Mouse (Mus musculus) bone marrow macrophage, adult 2 months (primary cell): ENCODE data around the gene Gm20388. TPM values are rescaled to one million over a fixed set of nuclear protein-coding genes. Genes with fewer than 3 reads are reported as not detected.

Source experiments
- H3K27ac ChIP-seq: 2 replicates; pipeline ENCODE4 v1.5.1; 2012; ENCODE audit warnings: low read depth, low read length; ENCODE audit not compliant: insufficient read depth
- H3K4me1 ChIP-seq: 2 replicates; pipeline ENCODE4 v1.6.1; 2012; ENCODE audit warnings: low read length; ENCODE audit not compliant: control insufficient read depth, insufficient read depth
- H3K4me3 ChIP-seq: 2 replicates; pipeline ENCODE4 v1.5.1; 2012; ENCODE audit warnings: mild to moderate bottlenecking, low read length, moderate library complexity; ENCODE audit not compliant: insufficient read depth
- CTCF ChIP-seq: IDR thresholded peaks from 2 replicates; pipeline ENCODE4 v1.5.1; 2012; ENCODE audit warnings: low read depth, mild to moderate bottlenecking, low read length, moderate library complexity
- POLR2A ChIP-seq: IDR thresholded peaks from 2 replicates; pipeline ENCODE4 v1.6.1; 2012; ENCODE audit warnings: mild to moderate bottlenecking, low read depth, low read length, borderline replicate concordance
- polyA plus RNA-seq: library from polyadenylated mRNA; stranded (reverse); fragments of >200 nt; gene quantifications from 2 replicates; pipeline ENCODE4 v1.2.4, GENCODE M21; 2012; ENCODE audit not compliant: missing spikeins, insufficient read depth, insufficient read length

The Gm20388 gene
- polyA plus RNA-seq, 1 experiment: 32.7 TPM

DNA sequence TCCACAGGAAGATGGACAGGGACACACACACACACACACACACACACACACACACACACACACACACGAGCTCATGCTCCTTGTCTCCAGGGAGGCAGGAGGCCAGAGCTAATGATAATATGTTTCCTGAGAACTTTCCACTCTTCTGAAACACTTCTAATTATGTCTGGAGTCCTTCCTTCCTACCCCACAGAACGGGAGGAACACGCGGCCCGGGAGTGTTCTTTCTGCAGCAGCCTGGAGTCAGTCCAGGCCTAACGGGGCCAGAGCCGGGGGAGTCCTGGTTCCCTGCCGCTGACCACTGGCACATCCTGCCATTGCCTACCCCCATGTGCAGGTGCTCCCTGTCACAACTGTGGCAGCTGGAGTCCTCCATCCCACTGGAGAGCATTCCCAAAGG is 1421.8 kb downstream of the Gm20388 start:
- no peak overlapping the region for H3K4me3 ChIP-seq
- no peak for TF ChIP-seq CTCF
- no peak for TF ChIP-seq POLR2A

DNA sequence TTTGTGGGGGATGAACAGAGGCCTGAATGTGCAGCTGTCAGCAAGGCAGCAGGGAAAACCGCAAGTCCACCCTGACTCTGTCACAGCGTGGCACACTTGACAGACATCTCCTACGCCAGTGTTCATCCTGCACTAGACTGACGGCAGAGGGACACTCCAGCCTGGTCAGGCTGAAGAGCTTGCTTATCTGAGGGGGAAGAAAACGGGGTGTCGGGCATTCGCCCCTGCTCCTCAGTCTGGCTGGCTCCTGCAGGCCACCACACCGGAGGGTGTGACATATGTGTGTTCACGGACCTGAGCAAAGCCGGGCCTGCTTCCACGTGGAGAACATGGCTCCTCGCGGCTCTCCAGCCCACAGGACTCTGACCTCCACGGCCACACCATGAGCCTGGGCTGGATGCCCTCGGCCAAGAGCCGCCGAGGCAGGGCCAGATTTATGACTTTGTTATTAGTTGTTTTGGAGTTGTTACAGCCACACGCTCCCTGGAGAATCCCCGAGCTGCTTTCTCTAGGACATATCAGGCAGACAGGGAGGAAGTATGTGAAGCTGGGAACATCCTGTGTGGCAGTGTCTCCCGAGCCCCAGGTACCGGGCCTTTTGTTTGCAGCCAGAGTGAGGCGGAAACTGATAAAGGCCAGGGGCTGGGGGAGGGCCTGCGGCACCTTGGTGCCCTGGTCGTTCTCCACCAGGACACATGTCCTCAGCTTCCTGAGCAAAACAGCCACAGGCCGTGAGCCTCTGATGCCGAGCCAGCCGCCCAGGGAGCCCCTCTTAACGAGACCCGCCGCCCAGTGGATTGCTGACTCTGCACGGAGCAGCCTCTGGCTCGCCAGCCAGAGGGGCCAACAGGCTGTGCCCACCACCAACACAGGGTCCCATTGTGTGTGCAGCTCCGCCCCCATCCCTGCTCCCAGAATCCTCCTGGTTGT is 1424.1 kb downstream of the Gm20388 start:
- H3K4me3 ChIP-seq: no peak overlapping the region
- TF ChIP-seq POLR2A (no peak), CTCF (no peak)

More for the DNA sequence above, 1421.8 kb downstream of the Gm20388 start:
- Histone ChIP-seq H3K27ac (no peak overlapping the region), H3K4me1 (no peaks in the 10 kb centered on the region)

DNA sequence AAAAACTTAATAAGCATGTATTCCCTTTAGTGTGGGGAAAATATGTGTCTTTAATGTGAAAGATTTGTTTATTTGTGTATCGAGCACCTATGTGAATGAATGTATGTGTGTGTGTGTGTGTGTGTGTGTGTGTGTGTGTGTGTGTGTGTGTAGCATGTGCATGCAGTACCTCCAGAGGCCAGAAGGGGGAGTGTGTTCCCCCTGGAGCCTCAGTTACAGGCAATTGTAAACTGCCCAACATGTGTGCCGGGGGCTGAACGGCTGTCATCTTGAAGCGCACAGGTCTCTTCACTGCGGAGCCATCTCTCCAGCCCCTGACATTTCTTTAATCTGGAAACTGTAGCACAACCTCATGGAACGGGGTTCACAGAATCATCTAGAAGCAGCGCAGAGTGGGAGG is 1425.0 kb downstream of the Gm20388 start:
- Histone ChIP-seq H3K4me3 (no peak overlapping the region), H3K27ac (no peak overlapping the region), H3K4me1 (no peaks in the 10 kb centered on the region)
- TF ChIP-seq POLR2A: no peak
- TF ChIP-seq CTCF: no peak

More for the DNA sequence above, 1424.1 kb downstream of the Gm20388 start:
- H3K4me1 ChIP-seq: no peaks in the 10 kb centered on the region
- H3K27ac ChIP-seq: no peak overlapping the region

DNA sequence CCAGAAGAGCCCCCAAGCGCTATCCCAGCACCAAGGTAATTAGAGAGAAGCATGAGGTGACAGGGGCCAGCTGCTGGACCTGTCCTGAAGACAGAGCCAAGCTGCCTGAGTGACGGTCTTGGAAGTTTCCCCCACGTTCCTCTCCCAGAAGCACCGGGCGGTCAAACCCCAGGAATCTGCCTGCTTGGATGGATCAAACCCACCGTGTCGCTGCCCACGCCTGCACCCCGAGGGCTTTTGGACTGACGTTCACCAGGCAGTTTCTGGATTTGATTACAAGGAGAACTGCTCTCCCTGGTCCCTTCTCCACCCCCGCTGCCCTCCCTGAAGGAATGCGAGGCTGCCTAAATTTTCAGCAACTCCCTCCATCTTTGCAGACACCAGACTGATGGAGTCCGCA is 1432.3 kb downstream of the Gm20388 start:
- no peak overlapping the region for H3K4me3 ChIP-seq
- TF ChIP-seq POLR2A (no peak), CTCF (no peak)
- no peak overlapping the region for H3K27ac ChIP-seq
- H3K4me1 ChIP-seq: no peaks in the 10 kb centered on the region

DNA sequence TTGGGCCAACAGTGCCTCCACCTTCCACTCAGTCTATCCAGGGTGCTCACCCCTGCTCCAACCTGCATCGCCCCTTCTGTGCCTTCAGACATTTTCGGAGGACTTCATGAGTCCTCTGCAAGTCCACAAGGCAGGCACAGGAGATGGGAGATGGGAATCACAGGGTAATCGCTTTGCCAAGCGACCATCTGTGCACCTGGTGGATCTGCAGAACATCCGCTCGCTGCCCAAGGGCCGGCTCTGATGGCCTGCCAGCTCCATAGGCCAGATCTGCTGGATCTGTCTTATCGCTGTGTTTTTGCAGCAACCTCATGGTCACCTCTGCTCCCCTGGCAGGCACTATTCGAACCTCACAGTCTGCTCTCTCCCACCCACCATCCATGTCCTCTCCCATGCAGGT is 1433.8 kb downstream of the Gm20388 start:
- Histone ChIP-seq H3K4me3 (no peak overlapping the region), H3K27ac (no peak overlapping the region), H3K4me1 (no peaks in the 10 kb centered on the region)
- TF ChIP-seq CTCF (no peak), POLR2A (no peak)

DNA sequence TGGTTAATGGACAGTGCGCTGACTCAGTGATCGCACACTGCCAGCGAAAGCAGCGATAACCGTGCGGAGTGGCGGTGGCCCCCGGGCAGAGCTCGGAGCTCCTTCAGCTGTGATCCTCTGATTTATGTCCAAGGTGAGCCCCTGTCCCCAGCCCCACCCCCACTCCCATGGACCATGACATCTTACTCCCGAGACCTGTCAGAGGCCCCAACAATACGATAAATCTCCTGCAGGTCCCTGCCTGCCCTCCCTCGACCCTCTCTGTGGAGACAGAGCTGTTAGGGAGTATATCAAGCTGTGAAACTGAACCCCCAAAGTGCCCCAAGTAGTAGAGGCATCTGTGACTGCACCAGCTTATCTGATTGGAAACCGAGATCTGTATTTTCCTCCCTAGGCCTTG is 1435.5 kb downstream of the Gm20388 start:
- TF ChIP-seq POLR2A (no peak), CTCF (no peak)
- Histone ChIP-seq H3K27ac (no peak overlapping the region), H3K4me3 (no peak overlapping the region), H3K4me1 (no peaks in the 10 kb centered on the region)

DNA sequence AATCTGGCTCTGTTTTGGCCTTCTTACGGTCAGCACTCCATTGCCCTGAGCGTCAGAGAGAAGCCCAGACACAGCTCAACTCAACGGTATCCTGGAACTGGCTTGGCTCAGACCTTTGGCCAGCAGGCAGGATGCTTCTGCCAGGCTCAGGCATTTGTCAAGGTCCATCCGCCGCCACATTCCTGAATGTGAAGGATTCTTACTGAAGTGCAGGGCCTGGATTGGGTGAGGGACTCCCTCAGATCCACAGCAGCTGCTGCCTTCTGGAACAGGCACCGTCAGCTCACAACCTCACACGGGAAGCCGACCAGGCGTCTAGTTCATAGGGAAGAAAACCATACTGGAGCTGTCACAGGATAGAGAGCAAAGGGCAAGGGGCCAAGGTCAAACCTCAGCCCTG is 1436.2 kb downstream of the Gm20388 start:
- no peaks in the 10 kb centered on the region for H3K4me1 ChIP-seq
- no peak overlapping the region for H3K4me3 ChIP-seq
- no peak overlapping the region for H3K27ac ChIP-seq
- TF ChIP-seq POLR2A: no peak
- no peak for TF ChIP-seq CTCF

DNA sequence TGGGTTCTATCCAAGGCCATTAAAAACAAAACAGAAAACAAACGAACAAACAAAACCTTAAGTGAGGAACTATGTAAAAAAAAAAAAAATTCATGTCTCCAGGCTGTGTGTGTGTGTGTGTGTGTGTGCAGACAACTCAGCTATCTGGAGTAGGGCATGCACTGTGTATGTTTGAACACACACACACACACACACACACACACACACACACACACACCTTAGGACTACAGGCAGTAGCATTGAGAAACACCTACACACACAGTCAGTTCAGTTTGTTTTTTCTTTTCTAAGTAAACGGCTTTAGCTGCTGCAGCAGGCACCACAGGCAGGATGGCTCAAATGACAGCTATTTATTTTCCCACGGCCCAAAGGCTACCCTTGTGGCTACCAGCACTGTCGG is 1438.4 kb downstream of the Gm20388 start:
- H3K4me3 ChIP-seq: no peak overlapping the region
- H3K4me1 ChIP-seq: no peaks in the 10 kb centered on the region
- TF ChIP-seq CTCF: no peak
- no peak for TF ChIP-seq POLR2A
- H3K27ac ChIP-seq: no peak overlapping the region

DNA sequence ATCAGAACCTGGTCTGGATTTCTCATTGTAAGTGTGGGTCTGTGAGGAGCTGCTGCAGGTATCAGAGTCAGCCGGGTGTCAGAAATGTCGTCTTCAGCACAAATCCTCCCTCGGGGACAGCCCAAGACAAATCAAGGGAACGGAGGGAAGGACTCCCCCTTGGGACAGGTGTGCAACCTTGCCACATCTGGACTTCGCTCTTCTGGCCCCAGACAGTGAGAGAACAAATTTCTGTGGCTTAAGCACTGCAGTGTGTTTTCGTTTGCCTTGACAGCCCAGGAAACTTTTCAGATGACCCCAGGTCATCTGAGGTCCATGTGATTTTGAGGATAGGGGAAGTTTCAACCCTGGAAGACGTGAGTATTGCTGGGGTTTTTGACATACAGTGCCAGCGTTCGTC is 1440.2 kb downstream of the Gm20388 start:
- Histone ChIP-seq H3K4me1 (no peaks in the 10 kb centered on the region), H3K27ac (no peak overlapping the region), H3K4me3 (no peak overlapping the region)
- no peak for TF ChIP-seq POLR2A
- no peak for TF ChIP-seq CTCF

DNA sequence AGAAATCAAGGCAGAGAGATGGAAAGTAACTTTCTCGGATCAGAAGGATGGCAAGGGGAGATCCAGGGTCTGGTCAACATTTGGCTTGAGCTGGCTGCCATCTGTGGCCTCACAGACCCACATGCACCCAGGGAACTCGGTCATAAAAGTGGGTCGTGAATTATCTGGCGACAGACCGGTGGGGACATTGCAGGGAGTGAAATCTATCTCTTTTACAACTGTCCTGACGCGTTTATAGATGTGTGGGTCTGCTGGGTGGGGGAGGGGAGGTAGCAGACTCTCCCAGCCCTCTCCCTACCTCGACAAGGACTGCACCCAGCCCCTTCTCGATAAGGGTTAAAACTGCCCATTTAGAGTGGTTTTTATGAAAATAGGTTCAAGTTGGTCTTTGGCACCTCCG is 1444.2 kb downstream of the Gm20388 start:
- Histone ChIP-seq H3K4me1 (no peaks in the 10 kb centered on the region), H3K27ac (no peak overlapping the region), H3K4me3 (no peak overlapping the region)
- TF ChIP-seq POLR2A: no peak
- no peak for TF ChIP-seq CTCF
